In the genomic region with DNA sequence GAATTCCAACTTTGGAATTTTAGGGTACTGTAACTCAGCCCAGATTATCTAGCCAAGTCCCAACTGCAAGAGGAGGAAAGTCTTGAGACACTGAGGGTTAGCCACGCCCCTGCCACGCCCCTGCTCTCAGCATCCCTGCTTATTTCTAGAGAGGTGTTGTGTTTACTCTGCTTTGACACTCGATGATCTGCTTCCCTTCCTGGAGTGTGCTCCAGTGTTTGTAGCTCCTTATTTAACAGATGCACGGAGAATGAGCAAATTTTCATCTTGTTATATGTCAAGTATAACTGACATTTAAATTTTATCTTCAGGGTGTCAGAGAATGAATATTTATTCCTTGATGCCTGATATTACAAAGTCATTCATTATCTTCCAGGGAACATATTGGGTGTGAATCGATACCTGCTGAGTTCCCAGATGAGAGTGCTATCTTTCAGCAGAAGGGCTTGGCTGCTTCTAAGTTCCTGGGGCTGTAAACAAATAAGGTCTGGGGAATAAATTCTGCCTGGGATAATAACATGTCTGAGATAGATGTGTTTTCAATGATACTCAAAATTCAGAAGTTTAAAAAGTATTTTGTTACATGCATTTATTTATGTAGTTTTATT, we compare ENCODE assay signal across 22 mouse cellular contexts. TPM values are rescaled to one million over a fixed set of nuclear protein-coding genes. Genes with fewer than 3 reads are reported as not detected.
DNase-seq lines count a peak whose midpoint lies in the region; ATAC-seq and TF ChIP-seq lines count a peak whose summit lies in the region.
"Had no signal": no experiment of that assay in that cellular context is flagged by ENCODE, and none has a peak within 500 bp of the region (broad histone marks: within the 10 kb centered on the region; RNA-seq: fewer than 3 reads in every experiment).

No protein-coding gene starts in this region.

- 30% methylated on average over 5 of the region's 5 CpGs for WGBS in forebrain, embryonic 15.5 days
- 48% methylated on average over 5 of the region's 5 CpGs for WGBS in forebrain, embryonic 10.5 days
- WGBS in cerebellum, adult 2 months: 19% methylated on average over 5 of the region's 5 CpGs
- 25% methylated on average over 5 of the region's 5 CpGs for WGBS in forebrain, embryonic 16.5 days
- WGBS in intestine, embryonic 16.5 days: 26% methylated on average over 5 of the region's 5 CpGs
- 37% methylated on average over 5 of the region's 5 CpGs for WGBS in embryonic facial prominence, embryonic 10.5 days

- peak overlapping the region; percentile 66 for H3K27ac ChIP-seq in forebrain, embryonic 15.5 days (replicated peaks)
- no peak overlapping the region for H3K27ac ChIP-seq in forebrain, embryonic 10.5 days
- H3K27ac ChIP-seq in cerebellum, adult 2 months (ENCODE audit: insufficient read depth, low read length): peak overlapping the region; percentile 43
- peak overlapping the region; percentile 60 for H3K27ac ChIP-seq in forebrain, embryonic 16.5 days (ENCODE audit: low read length)
- H3K27ac ChIP-seq in intestine, embryonic 16.5 days (ENCODE audit: low read length): no peak overlapping the region
- no peak overlapping the region for H3K27ac ChIP-seq in embryonic facial prominence, embryonic 10.5 days (replicated peaks)
- H3K27ac ChIP-seq: embryonic facial prominence, embryonic 15.5 days; heart, adult 2 months; hindbrain, embryonic 15.5 days; intestine, embryonic 15.5 days; kidney, embryonic 15.5 days; limb, embryonic 12.5 days; liver, embryonic 13.5 days; lung, embryonic 15.5 days had no signal

- H3K36me3 ChIP-seq in forebrain, embryonic 15.5 days: no peaks in the 10 kb centered on the region
- H3K36me3 ChIP-seq in forebrain, embryonic 10.5 days (replicated peaks): no peaks in the 10 kb centered on the region
- no peaks in the 10 kb centered on the region for H3K36me3 ChIP-seq in forebrain, embryonic 16.5 days (ENCODE audit: control insufficient read depth, insufficient read depth)
- H3K36me3 ChIP-seq in intestine, embryonic 16.5 days (ENCODE audit: control insufficient read depth, insufficient read depth, low read length): no peaks in the 10 kb centered on the region
- H3K36me3 ChIP-seq in embryonic facial prominence, embryonic 10.5 days (replicated peaks): no peaks in the 10 kb centered on the region
- H3K36me3 ChIP-seq: embryonic facial prominence, embryonic 15.5 days; hindbrain, embryonic 15.5 days; intestine, embryonic 15.5 days; kidney, embryonic 15.5 days; limb, embryonic 12.5 days; liver, embryonic 13.5 days; lung, embryonic 15.5 days had no signal

- H3K4me3 ChIP-seq in forebrain, embryonic 15.5 days: no peak overlapping the region
- H3K4me3 ChIP-seq in forebrain, embryonic 10.5 days: no peak overlapping the region
- H3K4me3 ChIP-seq in cerebellum, adult 2 months (replicated peaks; ENCODE audit: insufficient read depth, low read depth, low read length): no peak overlapping the region
- no peak overlapping the region for H3K4me3 ChIP-seq in forebrain, embryonic 16.5 days (replicated peaks; ENCODE audit: low read length)
- H3K4me3 ChIP-seq in intestine, embryonic 16.5 days (ENCODE audit: low read length): no peak overlapping the region
- H3K4me3 ChIP-seq in embryonic facial prominence, embryonic 10.5 days: no peak overlapping the region
- H3K4me3 ChIP-seq: embryonic facial prominence, embryonic 15.5 days; heart, adult 2 months; hindbrain, embryonic 15.5 days; intestine, embryonic 15.5 days; kidney, embryonic 15.5 days; limb, embryonic 12.5 days; liver, embryonic 13.5 days; lung, embryonic 15.5 days; myocyte had no signal

- DNase-seq in forebrain, embryonic 10.5 days (ENCODE audit: extremely low spot score, low spot score): no peak
- DNase-seq in R1 (ENCODE audit: low read depth, low spot score): peak; percentile 19
- peak; percentile 33 to 57 for DNase-seq in cerebellum, adult 2 months
- no peak for DNase-seq in embryonic facial prominence, embryonic 10.5 days (ENCODE audit: low spot score)
- DNase-seq: adrenal gland, postnatal 25 days; embryo, embryonic 11 days; heart, adult 2 months; heart, postnatal 4 days; liver, embryonic 13.5 days; right cerebral cortex, postnatal 14 days; spleen, adult 18-20 months; thymus, postnatal 36 days had no signal

- no peaks in the 10 kb centered on the region for H3K27me3 ChIP-seq in forebrain, embryonic 15.5 days
- H3K27me3 ChIP-seq in forebrain, embryonic 10.5 days (ENCODE audit: poor library complexity, severe bottlenecking): no peaks in the 10 kb centered on the region
- no peaks in the 10 kb centered on the region for H3K27me3 ChIP-seq in cerebellum, adult 2 months (ENCODE audit: control insufficient read depth, insufficient read depth, low read length)
- H3K27me3 ChIP-seq in forebrain, embryonic 16.5 days (replicated peaks; ENCODE audit: control insufficient read depth, insufficient read depth, low read length): no peaks in the 10 kb centered on the region
- no peaks in the 10 kb centered on the region for H3K27me3 ChIP-seq in intestine, embryonic 16.5 days (replicated peaks; ENCODE audit: control insufficient read depth, insufficient read depth, low read length)
- no peaks in the 10 kb centered on the region for H3K27me3 ChIP-seq in embryonic facial prominence, embryonic 10.5 days (replicated peaks; ENCODE audit: low read depth, poor library complexity, severe bottlenecking)
- H3K27me3 ChIP-seq: embryonic facial prominence, embryonic 15.5 days; hindbrain, embryonic 15.5 days; intestine, embryonic 15.5 days; kidney, embryonic 15.5 days; limb, embryonic 12.5 days; liver, embryonic 13.5 days; lung, embryonic 15.5 days had no signal

- TF ChIP-seq POLR2A in cerebellum, adult 2 months (IDR thresholded peaks at IDR 0.05; ENCODE audit: borderline replicate concordance, insufficient read depth, low read length): no peak

- H3K4me1 ChIP-seq in forebrain, embryonic 15.5 days: peaks cover 30% of the 10 kb centered on the region
- H3K4me1 ChIP-seq in forebrain, embryonic 10.5 days: peaks cover 18% of the 10 kb centered on the region
- H3K4me1 ChIP-seq in cerebellum, adult 2 months (ENCODE audit: control insufficient read depth, insufficient read depth, low read length): peaks cover 30% of the 10 kb centered on the region
- peaks cover 11% of the 10 kb centered on the region for H3K4me1 ChIP-seq in forebrain, embryonic 16.5 days (replicated peaks; ENCODE audit: control insufficient read depth, insufficient read depth, low read length)
- no peaks in the 10 kb centered on the region for H3K4me1 ChIP-seq in intestine, embryonic 16.5 days (ENCODE audit: control insufficient read depth, insufficient read depth, low read length)
- peaks cover 23% of the 10 kb centered on the region for H3K4me1 ChIP-seq in embryonic facial prominence, embryonic 10.5 days
- H3K4me1 ChIP-seq: intestine, embryonic 15.5 days had no signal

- H3K4me2 ChIP-seq in forebrain, embryonic 15.5 days (replicated peaks): no peak overlapping the region
- no peak overlapping the region for H3K4me2 ChIP-seq in forebrain, embryonic 16.5 days (ENCODE audit: low read length)
- H3K4me2 ChIP-seq in intestine, embryonic 16.5 days (ENCODE audit: low read depth, low read length): no peak overlapping the region
- H3K4me2 ChIP-seq: embryonic facial prominence, embryonic 15.5 days; hindbrain, embryonic 15.5 days; intestine, embryonic 15.5 days; kidney, embryonic 15.5 days; limb, embryonic 12.5 days; liver, embryonic 13.5 days; lung, embryonic 15.5 days had no signal

- no peaks in the 10 kb centered on the region for H3K9me3 ChIP-seq in forebrain, embryonic 15.5 days
- H3K9me3 ChIP-seq in forebrain, embryonic 10.5 days: no peaks in the 10 kb centered on the region
- H3K9me3 ChIP-seq in forebrain, embryonic 16.5 days (ENCODE audit: control insufficient read depth, low read length): no peaks in the 10 kb centered on the region
- no peaks in the 10 kb centered on the region for H3K9me3 ChIP-seq in intestine, embryonic 16.5 days (ENCODE audit: control insufficient read depth, low read length)
- no peaks in the 10 kb centered on the region for H3K9me3 ChIP-seq in embryonic facial prominence, embryonic 10.5 days
- H3K9me3 ChIP-seq: embryonic facial prominence, embryonic 15.5 days; hindbrain, embryonic 15.5 days; intestine, embryonic 15.5 days; kidney, embryonic 15.5 days; limb, embryonic 12.5 days; liver, embryonic 13.5 days; lung, embryonic 15.5 days had no signal

- no peak for TF ChIP-seq CTCF in cerebellum, adult 2 months (IDR thresholded peaks at IDR 0.05; ENCODE audit: borderline replicate concordance, insufficient read depth, low read depth, low read length)

- ATAC-seq in forebrain, embryonic 15.5 days (replicated peaks): peak; percentile 55
- peak; percentile 72 for ATAC-seq in forebrain, embryonic 16.5 days
- no peak for ATAC-seq in intestine, embryonic 16.5 days
- ATAC-seq: intestine, embryonic 15.5 days had no signal

- H3K9ac ChIP-seq in forebrain, embryonic 15.5 days (replicated peaks): no peak overlapping the region
- no peak overlapping the region for H3K9ac ChIP-seq in forebrain, embryonic 16.5 days (replicated peaks; ENCODE audit: low read depth, low read length)
- no peak overlapping the region for H3K9ac ChIP-seq in intestine, embryonic 16.5 days (ENCODE audit: low read depth, low read length)
- H3K9ac ChIP-seq: embryonic facial prominence, embryonic 15.5 days; hindbrain, embryonic 15.5 days; intestine, embryonic 15.5 days; kidney, embryonic 15.5 days; limb, embryonic 12.5 days; liver, embryonic 13.5 days; lung, embryonic 15.5 days had no signal

RNA-seq across cellular contexts. Expression of a gene that starts 35.2 kb away (rescaled TPM):
- polyA plus RNA-seq in forebrain, embryonic 15.5 days (2015; fragmentation: Nextera tagmentation; extraction: Ambion mirVana): 640 and 665 TPM in 2 replicates
- polyA plus RNA-seq in forebrain, embryonic 10.5 days (2016; fragmentation: Nextera tagmentation; extraction: Ambion mirVana): 192 and 209 TPM in 2 replicates
- polyA plus RNA-seq in cerebellum, adult 2 months (2012; rRNA removed): 1,793 and 1,993 TPM in 2 replicates
- 630 and 738 TPM in 2 replicates for polyA plus RNA-seq in forebrain, embryonic 16.5 days (2015; fragmentation: Nextera tagmentation; extraction: Ambion mirVana)
- 702 and 717 TPM in 2 replicates for polyA plus RNA-seq in intestine, embryonic 16.5 days (2015; fragmentation: Nextera tagmentation; extraction: Ambion mirVana)
- polyA plus RNA-seq in embryonic facial prominence, embryonic 10.5 days (2016; fragmentation: Nextera tagmentation; extraction: Ambion mirVana): 197 and 226 TPM in 2 replicates

Comparison
In these comparisons a context has a peak if more than half of its experiments do, and no peak if none do; other contexts are left out.
1. H3K27ac ChIP-seq: peak in forebrain, embryonic 15.5 days (single experiment), cerebellum, adult 2 months (single experiment) and forebrain, embryonic 16.5 days (single experiment); none in forebrain, embryonic 10.5 days (single experiment), intestine, embryonic 16.5 days (single experiment) and embryonic facial prominence, embryonic 10.5 days (single experiment).
2. DNase-seq: peak in R1 (single experiment) and cerebellum, adult 2 months (2 of 2); none in forebrain, embryonic 10.5 days (single experiment) and embryonic facial prominence, embryonic 10.5 days (single experiment).